Mouse (Mus musculus) granulocyte monocyte progenitor cell, adult 5-6 weeks (primary cell): ENCODE data around the gene Amy2a3. TPM values are rescaled to one million over a fixed set of nuclear protein-coding genes. Genes with fewer than 3 reads are reported as not detected.
"Not testable (repeated sequence)": the region's sequence is repeated elsewhere in the genome, so short reads cannot be mapped to it uniquely, and the experiment has no call there.

Source experiments
- ATAC-seq: replicated peaks from 2 replicates; pipeline ENCODE4 v1.8.0; 2016; ENCODE audit warnings: mild to moderate bottlenecking, moderate TSS enrichment, inconsistent platforms; ENCODE audit not compliant: poor library complexity, severe bottlenecking
- total RNA-seq, 2 experiments: library from RNA; stranded (forward) in 1 of 2; stranded (reverse) in 1 of 2; fragments of 200-712, 200-1000 nt in 1 of 2; fragments of >200 nt in 1 of 2; fragmentation: Nextera tagmentation in 1 of 2; gene quantifications; 2 replicates each; pipeline ENCODE4 v1.2.3; 2014 to 2017

Gene Amy2a3
- total RNA-seq (2014; fragmentation: Nextera tagmentation): not detected in 2 replicates
- not detected in 2 replicates for total RNA-seq (2017)

- ATAC-seq: not testable (repeated sequence)
Measured at GRCm38 (mm10) chr3:113323952-113324351, at the start of gene Amy2a3. Gene Amy2a3, minus strand, starts transcription at chr3:113324052.

- not testable (repeated sequence) for ATAC-seq
Measured at GRCm38 (mm10) chr3:113356558-113356957, 32.7 kb upstream of the Amy2a3 start, which contains the start of gene Amy2a2. Gene Amy2a2, minus strand, starts transcription at chr3:113356658.

DNA sequence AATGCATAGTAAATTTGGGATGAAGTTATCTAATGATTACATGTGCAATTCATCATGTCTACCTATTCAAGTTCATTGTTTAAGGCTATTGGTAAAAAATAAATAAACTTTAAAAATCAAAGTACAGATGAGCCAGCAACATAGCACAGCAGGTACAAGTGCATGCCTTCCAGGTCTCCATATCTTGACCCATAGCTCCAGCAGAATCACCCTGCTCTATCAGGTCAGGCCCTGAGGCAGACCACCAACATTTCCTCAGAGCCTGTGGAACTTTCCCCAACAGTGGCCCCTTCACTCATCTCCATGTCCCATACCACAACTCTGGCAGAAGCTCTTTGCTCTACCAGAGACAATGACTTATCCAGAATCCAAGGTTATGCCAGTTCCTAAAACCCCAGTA lies 21.6 kb upstream of the Amy2a3 start:
- ATAC-seq: not testable (repeated sequence)

- ATAC-seq: not testable (repeated sequence)
Measured at GRCm38 (mm10) chr3:113312937-113313336, 10.9 kb downstream of the Amy2a3 start.

- not testable (repeated sequence) for ATAC-seq
Measured at GRCm38 (mm10) chr3:113291349-113291748, 32.5 kb downstream of the Amy2a3 start, which contains the start of gene Amy2a4. Gene Amy2a4, minus strand, starts transcription at chr3:113291449.

GRCm38 (mm10) chr3:113280285-113280684 lies 43.6 kb downstream of the Amy2a3 start:
- not testable (repeated sequence) for ATAC-seq

DNA sequence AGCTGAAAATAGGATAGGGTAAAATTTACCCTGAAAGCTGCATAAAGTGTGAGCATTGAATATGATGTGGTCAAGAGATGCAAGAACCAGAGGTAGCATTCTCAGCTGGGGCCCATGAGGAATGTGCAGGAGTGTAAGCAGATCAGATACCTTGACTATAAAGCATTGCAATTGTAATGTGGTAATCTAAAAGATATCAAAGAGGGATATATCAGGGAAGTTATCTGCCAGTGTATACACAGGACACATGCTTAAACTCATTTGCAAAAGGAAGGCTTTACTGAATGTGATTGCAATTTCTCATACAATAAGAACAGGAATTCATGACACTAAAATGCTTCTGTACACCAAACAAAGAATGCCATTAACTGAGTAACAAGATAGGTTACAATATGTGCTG lies 44.3 kb downstream of the Amy2a3 start:
- ATAC-seq: not testable (repeated sequence)

Other genes with a start within 250 kb of the Amy2a3 start
- not detected in 2 replicates for gene Amy2a5, start 65.2 kb downstream of the Amy2a3 start, total RNA-seq (2014; fragmentation: Nextera tagmentation)
- not detected in 2 replicates for gene Amy2a5, start 65.2 kb downstream of the Amy2a3 start, total RNA-seq (2017)
- gene Amy2a4, start 32.6 kb downstream of the Amy2a3 start, total RNA-seq (2014; fragmentation: Nextera tagmentation): not detected in 2 replicates
- gene Amy2a4, start 32.6 kb downstream of the Amy2a3 start, total RNA-seq (2017): not detected in 2 replicates
- not detected in 2 replicates for gene Amy2a2, start 32.6 kb upstream of the Amy2a3 start, total RNA-seq (2014; fragmentation: Nextera tagmentation)
- not detected in 2 replicates for gene Amy2a2, start 32.6 kb upstream of the Amy2a3 start, total RNA-seq (2017)
- not detected in 2 replicates for gene Amy2a1, start 208.4 kb upstream of the Amy2a3 start, total RNA-seq (2014; fragmentation: Nextera tagmentation)
- gene Amy2a1, start 208.4 kb upstream of the Amy2a3 start, total RNA-seq (2017): not detected in 2 replicates